Mouse (Mus musculus) hindbrain, embryonic 13.5 days (tissue): ENCODE results near the gene Brap. TPM values are rescaled to one million over a fixed set of nuclear protein-coding genes. Genes with fewer than 3 reads are reported as not detected.
"Not testable (repeated sequence)": the region's sequence is repeated elsewhere in the genome, so short reads cannot be mapped to it uniquely, and the experiment has no call there.

Experiments used
- ATAC-seq: fragments of 200-750 bp; cut with Nextera tagmentation; 2 replicates; pipeline ENCODE4 v1.8.0; 2017; ENCODE audit warnings: moderate TSS enrichment; ENCODE audit not compliant: low FRiP score
- H3K27ac ChIP-seq: fragments of 300-500 bp; sonication (generic); 2 replicates; pipeline ENCODE4 v1.5.1; 2015; ENCODE audit warnings: inconsistent platforms, mild to moderate bottlenecking, moderate library complexity
- H3K27me3 ChIP-seq: fragments of 300-500 bp; sonication (generic); 2 replicates; pipeline ENCODE4 v1.6.1; 2015; ENCODE audit warnings: mild to moderate bottlenecking, inconsistent platforms
- H3K36me3 ChIP-seq: fragments of 300-500 bp; sonication (generic); 2 replicates; pipeline ENCODE4 v1.6.1; 2015; ENCODE audit warnings: mild to moderate bottlenecking, inconsistent platforms
- H3K4me1 ChIP-seq: fragments of 300-500 bp; sonication (generic); replicated peaks from 2 replicates; pipeline ENCODE4 v1.6.1; 2015; ENCODE audit warnings: inconsistent platforms
- H3K4me2 ChIP-seq: fragments of 300-500 bp; sonication (generic); 2 replicates; pipeline ENCODE4 v1.6.1; 2015; ENCODE audit warnings: inconsistent platforms, mild to moderate bottlenecking, moderate library complexity
- H3K4me3 ChIP-seq: fragments of 300-500 bp; sonication (generic); 2 replicates; pipeline ENCODE4 v1.5.1; 2015; ENCODE audit warnings: mild to moderate bottlenecking, inconsistent platforms
- H3K9ac ChIP-seq: fragments of 300-500 bp; sonication (generic); 2 replicates; pipeline ENCODE4 v1.6.1; 2015; ENCODE audit warnings: mild to moderate bottlenecking, inconsistent platforms
- H3K9me3 ChIP-seq: fragments of 300-500 bp; sonication (generic); 2 replicates; pipeline ENCODE4 v1.6.1; 2016; ENCODE audit warnings: inconsistent platforms
- WGBS: fragments of 180-500 bp; shearing (Covaris S2); methylation state at CpG from one replicate; pipeline ENCODE4 v1.1.7; 2015; 5-methylcytosine and 5-hydroxymethylcytosine counted together
- polyA plus RNA-seq: library from polyadenylated mRNA; unstranded; fragments of >200 nt; fragmentation: Nextera tagmentation; extraction: Ambion mirVana; gene quantifications from 2 replicates; pipeline ENCODE4 v1.2.1, GENCODE M21; 2015

The Brap gene
- polyA plus RNA-seq, 1 experiment from 2014 or later, result 44.5 TPM

GRCm38 (mm10) chr5:121649134-121649533 is 11.2 kb upstream of the Brap start:
- no peaks in the 10 kb centered on the region for H3K4me1 ChIP-seq
- WGBS, result 86% methylated on average over 7 of the region's 7 CpGs

DNA sequence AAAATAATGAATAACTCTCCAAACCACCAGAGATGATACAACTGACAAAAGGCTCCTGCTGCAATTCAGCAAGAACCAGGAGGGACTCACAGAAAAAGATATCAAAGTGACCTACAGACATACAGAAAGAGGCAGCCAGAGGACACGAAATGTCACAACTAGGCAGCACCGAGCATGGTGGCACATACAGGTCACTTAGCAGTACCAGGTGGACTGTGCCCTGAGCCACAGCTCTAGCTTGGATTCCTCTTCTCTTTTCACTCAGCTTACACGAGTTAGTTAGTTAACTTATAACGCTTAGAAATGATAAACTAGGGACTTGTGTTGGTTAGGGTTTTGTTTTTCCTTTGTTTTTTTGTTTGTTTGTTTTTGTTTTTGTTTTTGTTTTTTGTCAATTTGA is 5.8 kb upstream of the Brap start:
- no peak overlapping the region for H3K4me3 ChIP-seq
- H3K27me3 ChIP-seq, result no peaks in the 10 kb centered on the region
- H3K9me3 ChIP-seq, result no peaks in the 10 kb centered on the region
- H3K27ac ChIP-seq, result no peak overlapping the region
- no peak overlapping the region for H3K4me2 ChIP-seq
- no peaks in the 10 kb centered on the region for H3K36me3 ChIP-seq
- no peak for ATAC-seq
- peaks cover 2% of the 10 kb centered on the region for H3K4me1 ChIP-seq
- H3K9ac ChIP-seq, result no peak overlapping the region
- WGBS, result 87% methylated on average over 4 of the region's 4 CpGs

More at GRCm38 (mm10) chr5:121649134-121649533, 11.2 kb upstream of the Brap start:
- no peak for ATAC-seq
- 0 out of 2 replicates have a peak overlapping the region, but pooled peaks have one; percentile 2 for H3K9ac ChIP-seq
- no peaks in the 10 kb centered on the region for H3K9me3 ChIP-seq
- no peak overlapping the region for H3K4me3 ChIP-seq
- no peak overlapping the region for H3K27ac ChIP-seq
- no peaks in the 10 kb centered on the region for H3K36me3 ChIP-seq
- no peaks in the 10 kb centered on the region for H3K27me3 ChIP-seq
- no peak overlapping the region for H3K4me2 ChIP-seq

- not testable (repeated sequence) for H3K27me3 ChIP-seq, H3K4me2 ChIP-seq, H3K4me3 ChIP-seq, H3K9me3 ChIP-seq, ATAC-seq, H3K36me3 ChIP-seq, H3K27ac ChIP-seq, H3K9ac ChIP-seq
- H3K4me1 ChIP-seq, result peaks cover 18% of the 10 kb centered on the region
- WGBS, result 78% methylated on average over 6 of the region's 6 CpGs
Observed at GRCm38 (mm10) chr5:121656866-121657265, 3.5 kb upstream of the Brap start.

DNA sequence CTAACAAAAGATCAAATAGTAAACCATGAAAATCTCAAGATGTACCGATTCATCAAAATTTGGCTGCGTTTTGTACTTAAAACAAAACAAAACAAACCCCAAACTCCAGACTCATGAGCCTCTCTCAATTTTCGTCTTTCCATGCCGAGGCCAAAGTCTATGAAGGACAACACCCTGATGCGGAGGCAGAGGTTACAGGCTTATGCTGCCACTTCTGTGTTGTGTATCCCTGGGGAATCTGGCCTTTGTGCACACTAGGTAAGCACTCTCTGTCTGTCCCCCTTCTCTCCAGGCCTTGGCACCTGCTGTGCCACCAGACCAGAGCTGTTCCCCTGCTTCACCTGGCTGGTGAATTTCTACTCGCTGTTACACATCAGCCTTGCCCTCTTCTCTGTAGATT is 2.7 kb upstream of the Brap start:
- peaks cover 26% of the 10 kb centered on the region for H3K4me1 ChIP-seq
- H3K36me3 ChIP-seq, H3K9ac ChIP-seq, H3K27ac ChIP-seq, ATAC-seq, H3K27me3 ChIP-seq, H3K9me3 ChIP-seq, H3K4me2 ChIP-seq, H3K4me3 ChIP-seq: not testable (repeated sequence)
- WGBS, result 90% methylated on average over 6 of the region's 6 CpGs

DNA sequence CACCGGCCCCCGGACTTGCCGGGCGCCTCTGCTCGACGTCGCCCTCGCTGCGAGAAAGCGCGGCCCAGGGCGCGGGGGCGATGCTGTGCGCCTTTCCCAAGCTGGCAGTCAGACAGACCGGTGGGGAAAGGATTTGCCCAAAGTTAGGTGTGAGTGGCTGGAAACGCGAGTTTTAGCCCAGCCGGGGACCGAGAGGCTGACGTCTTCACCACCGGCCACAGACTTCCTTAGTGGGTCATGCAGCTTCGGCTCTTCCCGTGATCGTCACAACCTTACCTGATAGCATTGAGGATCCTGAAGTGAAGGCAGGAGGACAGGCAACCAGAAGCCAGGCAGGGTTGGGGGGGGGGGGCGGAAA is 513 bp downstream of the Brap start:
- Histone ChIP-seq H3K36me3 (peaks cover 28% of the 10 kb centered on the region), H3K4me2 (peak overlapping the region; percentile 85), H3K9ac (peak overlapping the region; percentile 98), H3K4me1 (peaks cover 26% of the 10 kb centered on the region), H3K9me3 (no peaks in the 10 kb centered on the region), H3K27me3 (no peaks in the 10 kb centered on the region), H3K27ac (peak overlapping the region; percentile 81), H3K4me3 (peak overlapping the region; percentile 97)
- under 1% methylated on average over 26 of the region's 26 CpGs for WGBS
- no peak for ATAC-seq

GRCm38 (mm10) chr5:121661494-121661893 is 1.1 kb downstream of the Brap start:
- Histone ChIP-seq H3K36me3 (peaks cover 34% of the 10 kb centered on the region), H3K9me3 (no peaks in the 10 kb centered on the region), H3K4me3 (peak overlapping the region; percentile 97), H3K27ac (no peak overlapping the region), H3K4me1 (peaks cover 26% of the 10 kb centered on the region), H3K4me2 (peak overlapping the region; percentile 85), H3K27me3 (no peaks in the 10 kb centered on the region), H3K9ac (peak overlapping the region; percentile 98)
- WGBS, result 90% methylated on average over 5 of the region's 5 CpGs
- no peak for ATAC-seq

DNA sequence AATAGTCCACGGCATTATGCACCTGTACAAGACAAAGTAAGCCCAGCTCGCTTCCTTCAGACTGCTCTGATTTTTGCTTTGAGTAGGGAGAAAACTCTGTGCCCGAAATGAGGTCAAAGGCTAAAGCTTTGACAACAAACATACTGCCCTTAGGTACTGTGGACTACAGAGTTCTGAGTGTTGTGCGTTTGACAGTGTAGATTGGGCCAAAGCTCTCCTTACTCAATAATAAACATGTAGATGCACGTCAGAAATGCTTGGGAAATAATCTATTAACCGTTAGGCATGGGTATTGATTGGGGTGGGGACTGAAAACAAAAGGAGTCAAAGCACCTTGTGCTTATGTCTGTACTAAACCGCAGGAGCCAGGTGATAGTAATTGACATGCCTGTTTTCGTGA is 3.1 kb downstream of the Brap start:
- WGBS, result 92% methylated on average over 8 of the region's 8 CpGs
- Histone ChIP-seq H3K9ac (no peak overlapping the region), H3K9me3 (no peaks in the 10 kb centered on the region), H3K4me1 (peaks cover 26% of the 10 kb centered on the region), H3K4me2 (no peak overlapping the region), H3K36me3 (peaks cover 51% of the 10 kb centered on the region), H3K27ac (no peak overlapping the region), H3K4me3 (no peak overlapping the region), H3K27me3 (no peaks in the 10 kb centered on the region)
- no peak for ATAC-seq

GRCm38 (mm10) chr5:121664078-121664477 is 3.7 kb downstream of the Brap start:
- peaks cover 57% of the 10 kb centered on the region for H3K36me3 ChIP-seq

DNA sequence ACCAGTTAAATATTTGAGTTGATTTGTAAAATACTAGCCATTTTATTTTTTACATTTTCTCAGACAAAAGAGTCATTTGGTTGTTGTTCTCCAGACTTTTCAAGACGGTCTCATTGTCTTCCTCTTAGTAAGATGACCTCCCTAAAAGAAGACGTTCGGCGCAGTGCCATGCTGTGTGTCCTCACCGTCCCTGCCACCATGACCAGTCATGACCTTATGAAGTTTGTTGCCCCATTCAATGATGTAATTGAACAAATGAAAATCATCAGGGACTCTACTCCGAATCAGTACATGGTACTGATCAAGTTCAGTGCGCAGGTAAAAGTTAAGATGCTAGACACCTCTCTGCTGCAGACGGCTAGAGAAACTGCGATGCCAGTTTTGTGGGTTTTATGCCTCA is 4.6 kb downstream of the Brap start:
- Histone ChIP-seq H3K9ac (no peak overlapping the region), H3K4me3 (no peak overlapping the region), H3K27me3 (no peaks in the 10 kb centered on the region), H3K4me1 (peaks cover 20% of the 10 kb centered on the region), H3K9me3 (no peaks in the 10 kb centered on the region), H3K4me2 (no peak overlapping the region), H3K36me3 (peaks cover 63% of the 10 kb centered on the region), H3K27ac (no peak overlapping the region)
- WGBS, result 96% methylated on average over 9 of the region's 9 CpGs
- no peak for ATAC-seq

More at GRCm38 (mm10) chr5:121664078-121664477, 3.7 kb downstream of the Brap start:
- Histone ChIP-seq H3K9ac (no peak overlapping the region), H3K4me1 (peaks cover 26% of the 10 kb centered on the region), H3K27me3 (no peaks in the 10 kb centered on the region), H3K4me2 (no peak overlapping the region), H3K9me3 (no peaks in the 10 kb centered on the region), H3K4me3 (no peak overlapping the region), H3K27ac (no peak overlapping the region)
- no peak for ATAC-seq
- WGBS, result 94% methylated on average over 6 of the region's 6 CpGs

DNA sequence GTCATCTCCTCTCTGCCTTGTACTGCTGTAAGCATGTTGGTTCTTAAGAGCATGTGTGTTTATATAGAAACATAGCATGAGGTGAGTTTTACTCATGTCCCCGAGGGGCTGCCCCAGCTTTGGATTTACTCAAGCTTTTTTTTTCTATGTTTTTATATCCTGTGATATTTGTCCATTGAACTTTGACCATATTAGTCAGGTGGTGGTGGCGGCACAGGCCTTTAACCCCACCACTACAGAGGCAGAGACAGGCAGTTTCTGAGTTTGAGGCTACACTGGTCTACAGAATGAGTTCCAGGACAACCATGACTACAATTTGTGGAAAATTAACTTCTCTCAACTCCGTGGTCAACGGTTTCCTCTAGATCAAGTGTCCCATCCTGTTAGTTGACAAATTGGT is 6.7 kb downstream of the Brap start:
- H3K9me3 ChIP-seq, result no peaks in the 10 kb centered on the region
- H3K9ac ChIP-seq, result no peak overlapping the region
- no peak overlapping the region for H3K4me3 ChIP-seq
- no peaks in the 10 kb centered on the region for H3K27me3 ChIP-seq
- no peak overlapping the region for H3K27ac ChIP-seq
- H3K4me2 ChIP-seq, result no peak overlapping the region
- peaks cover 81% of the 10 kb centered on the region for H3K36me3 ChIP-seq
- ATAC-seq, result no peak
- WGBS, result 97% methylated on average over 4 of the region's 4 CpGs
- H3K4me1 ChIP-seq, result peaks cover 6% of the 10 kb centered on the region; the same call in 1 of the 2 replicates

DNA sequence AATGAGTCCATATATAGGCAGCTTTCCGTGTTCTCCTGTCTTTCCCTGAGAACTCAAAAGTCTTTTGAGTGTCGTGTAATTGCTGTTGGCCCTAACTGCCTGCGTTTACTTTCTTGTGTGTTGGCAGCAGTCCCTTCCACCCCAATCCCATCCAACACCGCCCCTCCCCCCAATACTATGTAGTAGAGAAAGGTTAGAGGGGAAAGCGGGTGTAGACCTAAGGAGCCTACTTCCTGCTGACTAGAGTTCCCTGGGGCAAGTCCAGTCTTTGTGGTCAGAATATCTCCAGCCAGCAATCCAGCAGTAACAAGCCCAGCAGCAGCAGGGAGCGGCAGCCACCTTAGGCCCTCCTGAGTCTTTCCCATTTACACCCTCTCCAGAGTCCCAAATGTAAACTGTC is 8.0 kb downstream of the Brap start:
- H3K9ac ChIP-seq, result no peak overlapping the region
- H3K27ac ChIP-seq, result no peak overlapping the region
- ATAC-seq, result no peak
- H3K4me1 ChIP-seq, result no peaks in the 10 kb centered on the region
- no peaks in the 10 kb centered on the region for H3K27me3 ChIP-seq
- no peak overlapping the region for H3K4me2 ChIP-seq
- WGBS, result 86% methylated on average over 6 of the region's 6 CpGs
- no peak overlapping the region for H3K4me3 ChIP-seq
- H3K9me3 ChIP-seq, result no peaks in the 10 kb centered on the region
- H3K36me3 ChIP-seq, result peaks cover 86% of the 10 kb centered on the region

- H3K36me3 ChIP-seq, result peaks cover 86% of the 10 kb centered on the region
- WGBS, result 80% methylated on average over 3 of the region's 3 CpGs
Observed at GRCm38 (mm10) chr5:121670412-121670811, 10.0 kb downstream of the Brap start.

GRCm38 (mm10) chr5:121682250-121682649 is 21.9 kb downstream of the Brap start:
- no peaks in the 10 kb centered on the region for H3K27me3 ChIP-seq
- WGBS, result 96% methylated on average over 2 of the region's 2 CpGs

More at GRCm38 (mm10) chr5:121670412-121670811, 10.0 kb downstream of the Brap start:
- ATAC-seq, result no peak
- Histone ChIP-seq H3K4me1 (no peaks in the 10 kb centered on the region), H3K4me3 (no peak overlapping the region), H3K27ac (no peak overlapping the region), H3K9ac (no peak overlapping the region), H3K9me3 (no peaks in the 10 kb centered on the region), H3K4me2 (no peak overlapping the region), H3K27me3 (no peaks in the 10 kb centered on the region)

More at GRCm38 (mm10) chr5:121682250-121682649, 21.9 kb downstream of the Brap start:
- Histone ChIP-seq H3K36me3 (peaks cover 100% of the 10 kb centered on the region), H3K4me3 (no peak overlapping the region), H3K4me1 (no peaks in the 10 kb centered on the region), H3K4me2 (no peak overlapping the region), H3K9me3 (no peaks in the 10 kb centered on the region), H3K9ac (no peak overlapping the region), H3K27ac (no peak overlapping the region)
- no peak for ATAC-seq
